Mouse (Mus musculus) small intestine, adult 2 months (tissue): ENCODE results near the gene Astn2. TPM values are rescaled to one million over a fixed set of nuclear protein-coding genes. Genes with fewer than 3 reads are reported as not detected.

Experiments
- H3K27ac ChIP-seq: fragments of 200-500 bp; 2 replicates; pipeline ENCODE4 v1.5.1; 2012; ENCODE audit warnings: low read depth, low read length, control low read depth, inconsistent platforms; ENCODE audit not compliant: insufficient read depth
- H3K27me3 ChIP-seq: fragments of 200-500 bp; 2 replicates; pipeline ENCODE4 v1.6.1; 2012; ENCODE audit warnings: mild to moderate bottlenecking, moderate library complexity, low read length, inconsistent platforms; ENCODE audit not compliant: control insufficient read depth, insufficient read depth
- H3K36me3 ChIP-seq: fragments of 200-500 bp; 2 replicates; pipeline ENCODE4 v1.6.1; 2012; ENCODE audit warnings: mild to moderate bottlenecking, low read length, control low read depth, inconsistent platforms; ENCODE audit not compliant: control insufficient read depth, insufficient read depth
- H3K4me1 ChIP-seq: fragments of 200-500 bp; 2 replicates; pipeline ENCODE4 v1.6.1; 2012; ENCODE audit warnings: low read length, inconsistent platforms, mixed read lengths; ENCODE audit not compliant: control insufficient read depth, insufficient read depth, insufficient read length
- H3K4me3 ChIP-seq: fragments of 200-500 bp; 2 replicates; pipeline ENCODE4 v1.5.1; 2012; ENCODE audit warnings: low read depth, mild to moderate bottlenecking, control low read depth, inconsistent platforms, low read length, moderate library complexity
- CTCF ChIP-seq: fragments of 200-500 bp; IDR thresholded peaks from 2 replicates; pipeline ENCODE4 v1.5.1; 2012; ENCODE audit warnings: low read depth, mild to moderate bottlenecking, control low read depth, inconsistent platforms, low read length, moderate library complexity, mixed read lengths; ENCODE audit not compliant: insufficient replicate concordance, insufficient read length; ENCODE audit errors: extremely low read depth
- POLR2A ChIP-seq: fragments of 200-500 bp; IDR thresholded peaks from 2 replicates; pipeline ENCODE4 v1.6.1; 2012; ENCODE audit warnings: low read depth, mild to moderate bottlenecking, control low read depth, inconsistent platforms, low read length, moderate library complexity
- WGBS: fragments of 180-500 bp; shearing (Covaris S2); methylation state at CpG from one replicate; pipeline ENCODE4 v1.1.7; 2018; 5-methylcytosine and 5-hydroxymethylcytosine counted together
- polyA plus RNA-seq: library from polyadenylated mRNA; depleted of rRNA; stranded (reverse); fragments of >200 nt; gene quantifications from 2 replicates; pipeline ENCODE4 v1.2.3, GENCODE M21; 2012

Gene Astn2
- polyA plus RNA-seq, 1 experiment = 0.37 TPM

DNA sequence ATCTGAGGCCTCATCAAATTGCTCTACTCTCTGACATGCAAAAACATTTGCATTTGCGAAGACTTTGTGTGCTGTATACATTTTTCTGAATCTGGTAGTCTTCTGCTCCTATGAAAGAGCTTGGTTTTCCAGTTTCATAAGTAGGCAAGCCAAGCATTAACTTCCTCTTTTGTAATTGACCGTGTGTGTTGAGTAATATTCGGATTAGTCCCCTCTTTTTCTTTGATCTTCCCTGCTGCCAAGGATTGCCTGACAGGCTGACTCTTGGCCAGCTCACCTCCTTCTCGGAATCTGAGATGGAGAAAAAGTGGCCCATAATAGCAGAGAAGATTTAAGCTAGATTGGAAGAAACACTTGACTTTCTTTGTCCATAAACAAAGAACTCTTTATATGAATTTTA is 838.9 kb downstream of the Astn2 start:
- 62% methylated on average over 4 of the region's 4 CpGs for WGBS
- TF ChIP-seq POLR2A (no peak), CTCF (no peak)

DNA sequence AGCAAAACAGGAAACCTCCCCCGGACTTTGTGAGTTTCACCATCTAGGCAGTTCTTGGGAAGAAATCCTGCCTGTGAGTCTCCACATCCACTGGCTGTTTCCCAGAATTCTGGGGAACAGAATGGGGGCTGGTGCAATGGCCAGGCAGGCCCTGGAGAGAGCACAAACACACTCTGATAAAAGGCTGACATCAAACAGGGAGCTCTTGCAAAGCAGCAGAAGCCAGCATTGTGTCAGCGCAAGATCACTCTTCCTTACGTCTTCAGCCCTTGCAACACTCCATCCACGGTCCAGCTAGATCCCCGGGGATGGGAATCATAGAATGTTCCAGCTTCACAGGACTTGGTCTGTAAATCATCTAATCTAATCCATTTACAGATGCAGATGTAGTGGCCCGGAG is 855.9 kb downstream of the Astn2 start:
- H3K27ac ChIP-seq = no peak overlapping the region
- no peaks in the 10 kb centered on the region for H3K27me3 ChIP-seq
- H3K4me1 ChIP-seq = no peaks in the 10 kb centered on the region
- TF ChIP-seq POLR2A (no peak), CTCF (no peak)
- no peak overlapping the region for H3K4me3 ChIP-seq
- WGBS = 65% methylated on average over 6 of the region's 6 CpGs
- no peaks in the 10 kb centered on the region for H3K36me3 ChIP-seq

More for the DNA sequence above, 838.9 kb downstream of the Astn2 start:
- Histone ChIP-seq H3K27ac (no peak overlapping the region), H3K4me3 (no peak overlapping the region), H3K36me3 (no peaks in the 10 kb centered on the region), H3K27me3 (no peaks in the 10 kb centered on the region), H3K4me1 (no peaks in the 10 kb centered on the region)

DNA sequence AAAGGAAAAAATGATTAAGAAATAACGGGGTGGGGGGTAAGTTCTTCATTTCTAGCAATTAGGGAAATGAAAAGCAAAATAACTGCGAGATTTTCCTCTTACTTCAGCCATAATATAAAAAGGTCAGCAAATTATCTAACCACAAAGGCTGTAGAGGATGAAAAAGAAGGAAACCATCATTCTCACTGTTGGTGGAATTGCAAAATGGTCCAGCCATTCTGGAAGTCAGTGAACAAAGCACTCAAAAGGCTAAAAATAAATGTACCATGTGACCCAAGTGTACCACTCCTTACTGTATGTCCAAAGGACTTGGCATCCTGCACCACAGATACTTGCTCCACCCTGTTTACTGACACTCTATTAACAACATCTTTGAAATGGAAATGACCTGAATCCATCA is 858.8 kb downstream of the Astn2 start:
- Histone ChIP-seq H3K4me3 (no peak overlapping the region), H3K36me3 (no peaks in the 10 kb centered on the region), H3K27ac (no peak overlapping the region), H3K4me1 (no peaks in the 10 kb centered on the region), H3K27me3 (no peaks in the 10 kb centered on the region)
- WGBS = 59% methylated on average over 2 of the region's 2 CpGs
- TF ChIP-seq POLR2A (no peak), CTCF (no peak)

DNA sequence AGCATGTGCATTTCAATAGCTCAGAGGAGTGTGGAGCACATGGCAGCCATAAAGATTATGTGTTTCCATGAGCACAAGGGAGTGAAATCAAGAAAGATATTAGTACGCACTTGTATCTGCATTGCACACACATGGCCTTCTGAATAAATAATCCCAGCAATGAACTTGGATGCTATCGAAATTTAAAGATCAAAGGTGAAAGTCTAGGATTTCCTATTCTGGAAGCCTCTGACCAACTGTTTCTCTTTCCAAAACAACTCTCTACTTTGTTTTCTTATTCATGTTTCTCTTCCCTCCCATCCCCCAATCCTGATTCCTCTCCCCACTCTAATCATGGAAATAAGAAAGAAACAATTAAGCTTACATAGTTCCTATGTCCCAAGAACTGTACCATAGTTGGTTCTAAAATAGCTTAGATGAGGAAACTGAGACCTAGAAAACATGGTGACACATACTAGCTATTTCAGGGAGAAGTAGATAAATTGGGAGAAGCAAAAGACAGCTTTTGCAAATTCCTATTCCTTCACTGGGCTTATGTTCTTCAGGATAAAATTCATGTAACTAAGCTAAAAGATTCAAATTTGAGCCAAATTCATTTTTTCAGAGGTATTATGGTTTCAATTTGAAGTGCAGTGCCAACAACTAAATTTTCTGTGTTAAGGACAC is 872.2 kb downstream of the Astn2 start:
- H3K4me1 ChIP-seq = no peaks in the 10 kb centered on the region
- H3K4me3 ChIP-seq = no peak overlapping the region
- H3K36me3 ChIP-seq = no peaks in the 10 kb centered on the region
- H3K27me3 ChIP-seq = no peaks in the 10 kb centered on the region
- TF ChIP-seq POLR2A (no peak), CTCF (no peak)
- WGBS = 62% methylated on average over 2 of the region's 2 CpGs
- no peak overlapping the region for H3K27ac ChIP-seq

DNA sequence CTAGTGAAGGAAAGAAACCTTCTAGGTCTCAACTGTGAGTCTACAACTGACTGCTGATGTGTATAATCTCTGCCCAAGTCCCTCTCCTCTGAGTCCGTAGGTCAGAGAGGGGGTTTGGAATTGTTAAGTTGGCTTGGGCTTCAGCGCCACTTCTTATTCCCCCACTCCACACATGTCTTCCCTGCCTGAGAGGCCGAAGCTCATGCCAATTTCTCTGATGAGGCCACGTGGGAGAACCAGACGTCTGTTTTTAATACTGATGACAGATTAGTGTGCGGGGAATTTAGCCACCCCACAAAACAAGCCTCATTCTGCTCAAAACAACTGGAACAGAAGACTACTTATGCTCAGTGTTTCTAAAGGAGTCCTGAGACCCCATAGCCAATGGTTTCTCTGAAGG is 872.8 kb downstream of the Astn2 start:
- no peak for TF ChIP-seq CTCF
- no peak for TF ChIP-seq POLR2A
- Histone ChIP-seq H3K27me3 (no peaks in the 10 kb centered on the region), H3K4me1 (no peaks in the 10 kb centered on the region), H3K27ac (no peak overlapping the region), H3K36me3 (no peaks in the 10 kb centered on the region), H3K4me3 (no peak overlapping the region)
- 78% methylated on average over 6 of the region's 6 CpGs for WGBS

DNA sequence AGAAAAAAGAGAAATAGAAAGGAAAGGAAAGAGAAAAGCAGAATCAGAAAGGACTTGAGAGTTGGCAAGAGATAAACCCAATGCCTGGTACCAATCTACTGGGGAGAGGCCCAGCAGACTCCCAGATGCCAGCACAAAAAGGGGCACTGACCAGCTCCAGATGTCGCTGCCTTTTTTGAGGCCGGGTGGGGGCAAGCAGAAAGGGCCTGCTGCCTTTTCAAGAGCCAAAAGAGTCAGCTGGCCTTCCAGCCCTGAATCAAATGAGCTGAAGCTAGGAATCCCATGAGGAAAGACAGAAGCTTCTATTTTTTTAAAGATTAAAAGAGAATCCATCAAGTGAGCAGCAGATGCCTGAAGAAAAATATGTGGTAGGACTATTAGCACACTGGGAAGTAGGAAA is 873.5 kb downstream of the Astn2 start:
- WGBS = 81% methylated on average over 2 of the region's 2 CpGs
- no peak overlapping the region for H3K4me3 ChIP-seq
- TF ChIP-seq POLR2A (no peak), CTCF (no peak)

DNA sequence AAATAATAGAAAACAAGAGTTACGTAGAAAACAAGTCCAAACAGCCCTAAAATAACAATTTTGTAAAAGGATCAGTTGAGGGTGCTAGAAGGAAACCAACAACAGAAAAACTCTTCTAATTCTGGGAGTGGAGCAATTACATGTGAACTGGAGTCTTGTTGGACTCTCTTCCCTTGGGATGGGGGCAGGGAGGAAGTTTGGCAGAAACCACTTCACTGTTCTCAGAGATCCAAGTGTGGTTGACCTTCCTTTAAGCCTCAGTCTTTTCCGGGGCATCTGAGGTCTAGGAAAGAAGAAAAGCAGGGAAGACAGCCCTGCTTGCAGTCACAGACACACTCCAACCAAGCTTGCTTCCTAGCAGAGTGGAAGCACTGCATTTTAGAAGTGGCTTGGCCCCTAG is 896.3 kb downstream of the Astn2 start:
- TF ChIP-seq CTCF (no peak), POLR2A (no peak)
- 62% methylated on average over 2 of the region's 2 CpGs for WGBS
- Histone ChIP-seq H3K36me3 (no peaks in the 10 kb centered on the region), H3K27me3 (no peaks in the 10 kb centered on the region), H3K4me3 (no peak overlapping the region), H3K27ac (no peak overlapping the region), H3K4me1 (no peaks in the 10 kb centered on the region)

More for the DNA sequence above, 873.5 kb downstream of the Astn2 start:
- no peaks in the 10 kb centered on the region for H3K27me3 ChIP-seq
- no peaks in the 10 kb centered on the region for H3K4me1 ChIP-seq
- H3K36me3 ChIP-seq = no peaks in the 10 kb centered on the region
- no peak overlapping the region for H3K27ac ChIP-seq

DNA sequence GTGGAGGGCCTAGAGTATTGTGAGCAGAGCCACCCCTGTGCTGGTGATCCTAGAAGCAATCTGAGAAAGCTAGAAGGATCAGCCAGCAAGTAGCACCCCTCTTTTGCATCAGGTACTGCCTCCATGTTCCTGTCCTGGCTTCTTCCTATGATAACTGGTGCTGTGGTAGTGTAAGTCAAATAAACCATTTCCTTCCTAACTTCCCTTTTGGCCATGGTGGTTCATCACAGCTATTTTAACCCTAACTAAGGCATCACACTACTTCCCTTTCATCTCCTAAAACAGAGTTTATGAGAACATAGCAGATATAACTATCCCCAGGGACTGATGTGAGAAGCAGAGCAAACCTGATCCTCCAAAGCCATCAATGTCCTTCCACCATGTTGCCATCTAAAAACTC is 897.5 kb downstream of the Astn2 start:
- TF ChIP-seq POLR2A (no peak), CTCF (no peak)
- Histone ChIP-seq H3K4me1 (no peaks in the 10 kb centered on the region), H3K4me3 (no peak overlapping the region), H3K27me3 (no peaks in the 10 kb centered on the region), H3K36me3 (no peaks in the 10 kb centered on the region), H3K27ac (no peak overlapping the region)
